Mouse (Mus musculus) forebrain, postnatal 0 days (tissue): ENCODE data around the gene Dtnbp1. TPM values are rescaled to one million over a fixed set of nuclear protein-coding genes. Genes with fewer than 3 reads are reported as not detected.

Source experiments
- ATAC-seq: fragments of 200-750 bp; cut with Nextera tagmentation; 2 replicates; pipeline ENCODE4 v1.8.0; 2017; ENCODE audit warnings: mild to moderate bottlenecking, moderate library complexity
- DNase-seq: peaks from one replicate; pipeline ENCODE4 v3.0.0-alpha.2; 2015
- H3K27ac ChIP-seq: fragments of 300-500 bp; sonication (generic); 2 replicates; pipeline ENCODE4 v1.5.1; 2014; ENCODE audit warnings: low read depth, mild to moderate bottlenecking, antibody characterized with exemption, low read length, moderate library complexity, mixed read lengths
- H3K27me3 ChIP-seq: fragments of 300-500 bp; sonication (generic); 2 replicates; pipeline ENCODE4 v1.6.1; 2014; ENCODE audit warnings: mild to moderate bottlenecking, low read length, mixed read lengths; ENCODE audit not compliant: insufficient read depth
- H3K36me3 ChIP-seq: fragments of 300-500 bp; sonication (generic); 2 replicates; pipeline ENCODE4 v1.6.1; 2014; ENCODE audit warnings: mild to moderate bottlenecking, moderate library complexity; ENCODE audit not compliant: insufficient read depth
- H3K4me1 ChIP-seq: fragments of 300-500 bp; sonication (generic); 2 replicates; pipeline ENCODE4 v1.6.1; 2014; ENCODE audit warnings: antibody characterized with exemption; ENCODE audit not compliant: insufficient read depth
- H3K4me2 ChIP-seq: fragments of 300-500 bp; sonication (generic); 2 replicates; pipeline ENCODE4 v1.6.1; 2014; ENCODE audit warnings: low read depth, mild to moderate bottlenecking, moderate library complexity
- H3K4me3 ChIP-seq: fragments of 300-500 bp; sonication (generic); 2 replicates; pipeline ENCODE4 v1.5.1; 2014; ENCODE audit warnings: low read depth, low read length, mixed read lengths
- H3K9ac ChIP-seq: fragments of 300-500 bp; sonication (generic); 2 replicates; pipeline ENCODE4 v1.6.1; 2014; ENCODE audit warnings: mild to moderate bottlenecking
- H3K9me3 ChIP-seq: fragments of 300-500 bp; sonication (generic); 2 replicates; pipeline ENCODE4 v1.6.1; 2016; ENCODE audit warnings: low read length
- CTCF ChIP-seq: sonication (generic); IDR thresholded peaks from 2 replicates; pipeline ENCODE4 v1.5.1; 2016; ENCODE audit warnings: antibody characterized with exemption, control low read depth, low read depth
- WGBS: fragments of 180-500 bp; shearing (Covaris S2); extraction: QIAGEN DNeasy Blood & Tissue Kit; methylation state at CpG from one replicate; pipeline ENCODE4 v1.1.7; 2014; 5-methylcytosine and 5-hydroxymethylcytosine counted together
- polyA plus RNA-seq: library from polyadenylated mRNA; unstranded; fragments of >200 nt; fragmentation: Nextera tagmentation; extraction: Ambion mirVana; gene quantifications from 2 replicates; pipeline ENCODE4 v1.2.1, GENCODE M21; 2015
- total RNA-seq: library from RNA; depleted of rRNA; stranded (reverse); fragments of >200 nt; gene quantifications from 2 replicates; pipeline ENCODE4 v1.2.3, GENCODE M21; 2014

Gene Dtnbp1
- total and polyA plus RNA-seq, 2 experiments from 2014 or later, result 80.9 to 121 TPM

- Histone ChIP-seq H3K9ac (peak overlapping the region; percentile 68), H3K4me2 (peak overlapping the region; percentile 81), H3K4me1 (no peaks in the 10 kb centered on the region; the same call in 1 of the 2 replicates), H3K27ac (peak overlapping the region; percentile 66; the same call in 1 of the 2 replicates), H3K27me3 (no peaks in the 10 kb centered on the region), H3K9me3 (no peaks in the 10 kb centered on the region), H3K36me3 (no peaks in the 10 kb centered on the region), H3K4me3 (peak overlapping the region; percentile 85)
- peak; percentile 36 for DNase-seq
- peak; percentile 30 for ATAC-seq
- WGBS, result 2% methylated on average over 50 of the region's 52 CpGs
- TF ChIP-seq CTCF, result peak; percentile 35; the same call in 1 of the 2 replicates
Observed at GRCm38 (mm10) chr13:45001228-45001910, 578 bp downstream of the Dtnbp1 start.

- H3K4me1 ChIP-seq, result no peaks in the 10 kb centered on the region; the same call in 1 of the 2 replicates
- 14% methylated on average over 7 of the region's 7 CpGs for WGBS
Observed at GRCm38 (mm10) chr13:45000836-45001227, 1.1 kb downstream of the Dtnbp1 start.

GRCm38 (mm10) chr13:44999211-44999610, 2.7 kb downstream of the Dtnbp1 start:
- H3K27ac ChIP-seq, result no peak overlapping the region
- 95% methylated on average over 12 of the region's 12 CpGs for WGBS
- no peak for ATAC-seq

More at GRCm38 (mm10) chr13:45000836-45001227, 1.1 kb downstream of the Dtnbp1 start:
- peak; percentile 58 for TF ChIP-seq CTCF
- Histone ChIP-seq H3K4me2 (peak overlapping the region; percentile 81), H3K27me3 (no peaks in the 10 kb centered on the region), H3K27ac (no peak overlapping the region), H3K4me3 (peak overlapping the region; percentile 85), H3K36me3 (no peaks in the 10 kb centered on the region), H3K9ac (peak overlapping the region; percentile 68), H3K9me3 (no peaks in the 10 kb centered on the region)
- no peak for ATAC-seq
- DNase-seq, result peak; percentile 43

GRCm38 (mm10) chr13:44996339-44996738, 5.6 kb downstream of the Dtnbp1 start:
- Histone ChIP-seq H3K27ac (no peak overlapping the region), H3K9me3 (no peaks in the 10 kb centered on the region), H3K36me3 (no peaks in the 10 kb centered on the region; the same call in 1 of the 2 replicates), H3K4me1 (no peaks in the 10 kb centered on the region; the same call in 1 of the 2 replicates), H3K9ac (no peak overlapping the region), H3K4me3 (no peak overlapping the region), H3K4me2 (no peak overlapping the region), H3K27me3 (no peaks in the 10 kb centered on the region)
- TF ChIP-seq CTCF, result no peak
- ATAC-seq, result no peak
- no peak for DNase-seq
- WGBS, result 86% methylated on average over 5 of the region's 5 CpGs

More at GRCm38 (mm10) chr13:44999211-44999610, 2.7 kb downstream of the Dtnbp1 start:
- Histone ChIP-seq H3K9ac (no peak overlapping the region), H3K9me3 (no peaks in the 10 kb centered on the region), H3K4me2 (no peak overlapping the region), H3K27me3 (no peaks in the 10 kb centered on the region), H3K4me1 (no peaks in the 10 kb centered on the region; the same call in 1 of the 2 replicates), H3K4me3 (no peak overlapping the region), H3K36me3 (no peaks in the 10 kb centered on the region)
- no peak for DNase-seq
- no peak for TF ChIP-seq CTCF

- ATAC-seq (no peak), DNase-seq (no peak)
- Histone ChIP-seq H3K4me1 (no peaks in the 10 kb centered on the region), H3K9ac (no peak overlapping the region), H3K4me3 (no peak overlapping the region), H3K27ac (no peak overlapping the region), H3K36me3 (peaks cover 5% of the 10 kb centered on the region; the same call in 1 of the 2 replicates), H3K4me2 (no peak overlapping the region), H3K27me3 (no peaks in the 10 kb centered on the region), H3K9me3 (no peaks in the 10 kb centered on the region)
- no peak for TF ChIP-seq CTCF
- 87% methylated on average over 10 of the region's 10 CpGs for WGBS
Observed at GRCm38 (mm10) chr13:44992550-44993205, 9.3 kb downstream of the Dtnbp1 start.

GRCm38 (mm10) chr13:44991936-44992335, 10.0 kb downstream of the Dtnbp1 start:
- ATAC-seq (no peak), DNase-seq (no peak)
- Histone ChIP-seq H3K4me3 (no peak overlapping the region), H3K36me3 (peaks cover 6% of the 10 kb centered on the region; the same call in 1 of the 2 replicates), H3K9me3 (no peaks in the 10 kb centered on the region), H3K27me3 (no peaks in the 10 kb centered on the region), H3K4me2 (no peak overlapping the region), H3K27ac (no peak overlapping the region), H3K4me1 (no peaks in the 10 kb centered on the region), H3K9ac (no peak overlapping the region)
- 41% methylated on average over 4 of the region's 4 CpGs for WGBS
- no peak; the same call in 1 of the 2 replicates for TF ChIP-seq CTCF
